Mouse (Mus musculus): ENCODE results near the gene Arl4d. TPM values are rescaled to one million over a fixed set of nuclear protein-coding genes. Genes with fewer than 3 reads are reported as not detected.

The Arl4d gene
- polyA plus RNA-seq, 1 experiment from 2014 or later, result 2.8 TPM

GRCm38 (mm10) chr11:101665636-101665992 is 273 bp downstream of the Arl4d start:
- Histone ChIP-seq H3K9me3 (ENCODE audit: low read depth, low read length) (no peaks in the 10 kb centered on the region), H3K4me3 (ENCODE audit: low read depth, low read length) (peak overlapping the region; percentile 59), H3K4me1 (ENCODE audit: insufficient read depth) (peaks cover 5% of the 10 kb centered on the region; the same call in 1 of the 2 replicates), H3K4me2 (peak overlapping the region; percentile 95), H3K27me3 (ENCODE audit: insufficient read depth, low read length) (no peaks in the 10 kb centered on the region), H3K36me3 (ENCODE audit: insufficient read depth) (no peaks in the 10 kb centered on the region), H3K9ac (peak overlapping the region; percentile 62), H3K27ac (ENCODE audit: low read depth) (peak overlapping the region; percentile 47)
- DNase-seq (no peak), ATAC-seq (ENCODE audit: insufficient read depth) (no peak)
- TF ChIP-seq CTCF (IDR thresholded peaks at IDR 0.05; ENCODE audit: low read depth), result no peak
- under 1% methylated on average over 24 of the region's 24 CpGs for WGBS

- no peaks in the 10 kb centered on the region for H3K27me3 ChIP-seq (ENCODE audit: insufficient read depth, low read length)
- no peaks in the 10 kb centered on the region for H3K36me3 ChIP-seq (ENCODE audit: insufficient read depth)
- H3K9me3 ChIP-seq (ENCODE audit: low read depth, low read length), result no peaks in the 10 kb centered on the region
- no peak for ATAC-seq (ENCODE audit: insufficient read depth)
- peak overlapping the region; percentile 95 for H3K4me2 ChIP-seq
- peak overlapping the region; percentile 14; the same call in 1 of the 2 replicates for H3K4me3 ChIP-seq (ENCODE audit: low read depth, low read length)
- no peak for TF ChIP-seq CTCF (IDR thresholded peaks at IDR 0.05; ENCODE audit: low read depth)
- no peak overlapping the region for H3K27ac ChIP-seq (ENCODE audit: low read depth)
- no peak overlapping the region for H3K9ac ChIP-seq
- no peak for DNase-seq
- H3K4me1 ChIP-seq (ENCODE audit: insufficient read depth), result peaks cover 5% of the 10 kb centered on the region; the same call in 1 of the 2 replicates
- 61% methylated on average over 28 of the region's 28 CpGs for WGBS
Measured at GRCm38 (mm10) chr11:101666626-101667345, 1.4 kb downstream of the Arl4d start.

GRCm38 (mm10) chr11:101667871-101668532 is 2.7 kb downstream of the Arl4d start:
- H3K27ac ChIP-seq (ENCODE audit: low read depth), result no peak overlapping the region
- H3K4me1 ChIP-seq (ENCODE audit: insufficient read depth), result peaks cover 5% of the 10 kb centered on the region; the same call in 1 of the 2 replicates
- H3K27me3 ChIP-seq (ENCODE audit: insufficient read depth, low read length), result no peaks in the 10 kb centered on the region
- H3K9ac ChIP-seq, result no peak overlapping the region
- no peak overlapping the region for H3K4me3 ChIP-seq (ENCODE audit: low read depth, low read length)
- H3K9me3 ChIP-seq (ENCODE audit: low read depth, low read length), result no peaks in the 10 kb centered on the region
- WGBS, result 59% methylated on average over 14 of the region's 14 CpGs
- no peak for TF ChIP-seq CTCF (IDR thresholded peaks at IDR 0.05; ENCODE audit: low read depth)
- DNase-seq, result peak; percentile 60
- no peaks in the 10 kb centered on the region for H3K36me3 ChIP-seq (ENCODE audit: insufficient read depth)
- no peak overlapping the region; the same call in 1 of the 2 replicates for H3K4me2 ChIP-seq
- ATAC-seq (ENCODE audit: insufficient read depth), result no peak

GRCm38 (mm10) chr11:101668546-101669261 is 3.4 kb downstream of the Arl4d start:
- H3K4me2 ChIP-seq, result peak overlapping the region; percentile 32; the same call in 1 of the 2 replicates
- peaks cover 5% of the 10 kb centered on the region; the same call in 1 of the 2 replicates for H3K4me1 ChIP-seq (ENCODE audit: insufficient read depth)
- no peaks in the 10 kb centered on the region for H3K36me3 ChIP-seq (ENCODE audit: insufficient read depth)
- TF ChIP-seq CTCF (IDR thresholded peaks at IDR 0.05; ENCODE audit: low read depth), result no peak
- H3K27me3 ChIP-seq (ENCODE audit: insufficient read depth, low read length), result no peaks in the 10 kb centered on the region
- no peak overlapping the region for H3K27ac ChIP-seq (ENCODE audit: low read depth)
- ATAC-seq (ENCODE audit: insufficient read depth), result no peak
- no peak overlapping the region for H3K9ac ChIP-seq
- H3K9me3 ChIP-seq (ENCODE audit: low read depth, low read length), result no peaks in the 10 kb centered on the region
- DNase-seq, result no peak
- 10% methylated on average over 13 of the region's 13 CpGs for WGBS
- H3K4me3 ChIP-seq (ENCODE audit: low read depth, low read length), result no peak overlapping the region

- WGBS, result 50% methylated on average over 1 of the region's 1 CpGs
- no peak overlapping the region for H3K9ac ChIP-seq
Measured at GRCm38 (mm10) chr11:101670334-101670733, 5.0 kb downstream of the Arl4d start.

GRCm38 (mm10) chr11:101671255-101671654 is 5.9 kb downstream of the Arl4d start:
- Histone ChIP-seq H3K9me3 (ENCODE audit: low read depth, low read length) (no peaks in the 10 kb centered on the region), H3K27me3 (ENCODE audit: insufficient read depth, low read length) (no peaks in the 10 kb centered on the region), H3K27ac (ENCODE audit: low read depth) (no peak overlapping the region), H3K4me2 (no peak overlapping the region), H3K4me1 (ENCODE audit: insufficient read depth) (peaks cover 5% of the 10 kb centered on the region; the same call in 1 of the 2 replicates), H3K4me3 (ENCODE audit: low read depth, low read length) (no peak overlapping the region), H3K36me3 (ENCODE audit: insufficient read depth) (no peaks in the 10 kb centered on the region), H3K9ac (no peak overlapping the region)
- 73% methylated on average over 4 of the region's 4 CpGs for WGBS
- no peak for ATAC-seq (ENCODE audit: insufficient read depth)
- no peak for TF ChIP-seq CTCF (IDR thresholded peaks at IDR 0.05; ENCODE audit: low read depth)
- DNase-seq, result no peak

More at GRCm38 (mm10) chr11:101670334-101670733, 5.0 kb downstream of the Arl4d start:
- Histone ChIP-seq H3K27ac (ENCODE audit: low read depth) (no peak overlapping the region), H3K4me2 (no peak overlapping the region), H3K4me3 (ENCODE audit: low read depth, low read length) (no peak overlapping the region), H3K27me3 (ENCODE audit: insufficient read depth, low read length) (no peaks in the 10 kb centered on the region), H3K36me3 (ENCODE audit: insufficient read depth) (no peaks in the 10 kb centered on the region), H3K9me3 (ENCODE audit: low read depth, low read length) (no peaks in the 10 kb centered on the region), H3K4me1 (ENCODE audit: insufficient read depth) (peaks cover 5% of the 10 kb centered on the region; the same call in 1 of the 2 replicates)
- no peak for ATAC-seq (ENCODE audit: insufficient read depth)
- no peak for TF ChIP-seq CTCF (IDR thresholded peaks at IDR 0.05; ENCODE audit: low read depth)
- DNase-seq, result no peak
